Mouse (Mus musculus) bone marrow macrophage, adult 2 months (primary cell): ENCODE data around the gene Sall1. TPM values are rescaled to one million over a fixed set of nuclear protein-coding genes. Genes with fewer than 3 reads are reported as not detected.

ENCODE experiments used
- H3K27ac ChIP-seq: 2 replicates; pipeline ENCODE4 v1.5.1; 2012; ENCODE audit warnings: low read depth, low read length; ENCODE audit not compliant: insufficient read depth
- H3K4me1 ChIP-seq: 2 replicates; pipeline ENCODE4 v1.6.1; 2012; ENCODE audit warnings: low read length; ENCODE audit not compliant: control insufficient read depth, insufficient read depth
- H3K4me3 ChIP-seq: 2 replicates; pipeline ENCODE4 v1.5.1; 2012; ENCODE audit warnings: mild to moderate bottlenecking, low read length, moderate library complexity; ENCODE audit not compliant: insufficient read depth
- CTCF ChIP-seq: IDR thresholded peaks from 2 replicates; pipeline ENCODE4 v1.5.1; 2012; ENCODE audit warnings: low read depth, mild to moderate bottlenecking, low read length, moderate library complexity
- POLR2A ChIP-seq: IDR thresholded peaks from 2 replicates; pipeline ENCODE4 v1.6.1; 2012; ENCODE audit warnings: mild to moderate bottlenecking, low read depth, low read length, borderline replicate concordance
- polyA plus RNA-seq: library from polyadenylated mRNA; stranded (reverse); fragments of >200 nt; gene quantifications from 2 replicates; pipeline ENCODE4 v1.2.4, GENCODE M21; 2012; ENCODE audit not compliant: missing spikeins, insufficient read depth, insufficient read length

Sall1 gene
- polyA plus RNA-seq, 1 experiment, result not detected

DNA sequence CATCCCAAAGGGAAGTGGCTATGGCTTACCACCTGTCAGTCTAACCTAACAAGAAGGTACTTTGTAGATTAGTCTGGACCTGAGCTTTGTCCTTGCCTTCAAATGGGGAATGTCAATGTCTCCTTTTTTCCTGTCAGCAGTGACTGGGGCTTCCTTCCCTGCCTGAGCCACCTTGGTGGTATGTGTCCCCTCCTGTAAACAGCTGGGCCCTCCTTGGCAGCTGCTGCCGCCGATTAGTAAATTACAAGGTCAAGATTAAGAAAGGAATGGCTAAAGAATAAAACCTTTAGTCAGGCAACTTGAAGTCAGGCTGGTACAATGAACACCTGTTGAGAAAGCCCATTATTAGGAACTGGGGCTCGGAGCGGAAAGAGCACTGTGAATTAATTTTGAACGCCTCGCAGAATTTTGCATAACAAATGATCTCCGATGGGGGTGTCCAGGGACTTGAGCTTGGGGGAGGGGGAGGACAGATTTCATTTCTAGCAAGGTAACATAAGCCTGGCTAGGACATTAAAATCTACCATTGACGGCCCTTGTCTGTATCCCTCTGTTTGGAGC, 40.5 kb downstream of the Sall1 start:
- H3K27ac ChIP-seq, result no peak overlapping the region
- no peak overlapping the region for H3K4me3 ChIP-seq
- H3K4me1 ChIP-seq, result no peaks in the 10 kb centered on the region
- TF ChIP-seq CTCF, result no peak
- no peak for TF ChIP-seq POLR2A

DNA sequence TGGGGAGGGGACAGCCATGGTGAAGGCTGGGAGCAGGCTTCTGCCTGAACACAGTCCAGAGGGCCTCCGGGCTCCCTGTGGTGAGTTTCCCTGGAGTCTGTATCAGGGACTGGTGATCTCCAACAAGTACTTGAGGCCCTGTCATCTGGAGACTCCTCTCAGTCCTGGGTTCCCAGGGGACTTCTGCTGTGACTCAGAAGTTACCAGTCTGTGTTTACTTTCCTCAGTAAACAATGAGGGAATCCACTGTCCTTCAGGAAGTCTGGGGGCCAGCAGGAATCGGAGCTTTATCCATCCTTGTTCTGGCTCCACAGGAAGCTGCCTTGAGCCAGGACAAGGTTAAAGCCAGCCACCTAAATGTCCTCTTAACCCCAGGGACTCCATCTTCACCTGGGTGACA, 41.8 kb downstream of the Sall1 start:
- H3K4me1 ChIP-seq, result no peaks in the 10 kb centered on the region
- no peak overlapping the region for H3K27ac ChIP-seq
- TF ChIP-seq POLR2A (no peak), CTCF (no peak)
- H3K4me3 ChIP-seq, result no peak overlapping the region

DNA sequence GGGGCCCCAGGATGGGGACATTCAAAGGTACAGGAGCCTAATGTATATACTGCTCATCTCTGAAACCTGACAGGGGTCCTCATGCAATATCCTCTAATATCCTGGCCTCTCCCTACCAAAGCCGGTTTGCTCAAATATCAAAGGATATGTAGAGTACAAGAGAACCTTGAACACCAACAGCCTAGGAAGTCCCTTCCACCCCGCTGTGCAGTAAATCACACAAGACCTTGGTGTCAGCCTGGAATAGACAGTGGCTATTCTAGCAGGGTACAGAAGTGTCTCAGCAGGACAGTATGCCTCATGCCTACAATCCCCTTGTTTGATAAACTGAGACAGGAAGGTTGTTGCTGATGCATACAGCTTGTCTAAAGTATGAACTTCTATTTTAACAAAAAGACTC, 46.7 kb downstream of the Sall1 start:
- Histone ChIP-seq H3K27ac (no peak overlapping the region), H3K4me1 (no peaks in the 10 kb centered on the region), H3K4me3 (no peak overlapping the region)
- TF ChIP-seq CTCF (no peak), POLR2A (no peak)

DNA sequence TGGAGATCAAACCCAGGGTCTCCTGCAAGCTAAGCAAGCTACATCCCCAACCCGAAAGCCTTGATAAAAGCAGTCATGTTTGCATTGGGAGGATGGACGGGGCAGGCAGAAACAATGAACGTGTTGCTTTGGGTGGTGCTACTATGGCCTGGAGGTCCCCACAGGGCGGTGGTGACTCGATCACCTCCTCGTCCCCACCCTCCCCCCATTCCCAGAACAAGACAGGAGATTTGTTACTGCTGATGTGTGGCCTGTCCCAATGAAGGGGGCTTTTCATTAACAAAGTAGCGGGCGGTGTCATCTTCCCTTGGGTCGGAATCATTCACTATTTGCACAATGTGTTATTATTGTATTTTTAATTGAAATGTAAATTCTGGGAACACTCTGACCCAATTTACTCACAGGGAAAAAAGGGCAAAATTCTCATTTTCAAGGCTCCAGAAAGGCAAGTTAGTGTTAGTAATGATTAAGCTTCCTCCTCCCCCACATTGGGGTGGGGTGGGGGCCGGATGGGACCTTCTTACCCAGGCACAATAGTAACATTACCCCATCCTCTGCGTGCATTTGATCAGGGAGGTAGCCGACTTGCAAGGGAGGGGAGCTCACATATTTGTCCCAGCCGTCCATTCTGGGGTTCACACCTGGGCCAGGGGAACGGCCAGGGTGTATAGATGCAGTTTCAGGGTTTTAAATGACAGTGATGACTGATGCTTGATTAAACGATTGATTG, 52.0 kb downstream of the Sall1 start:
- Histone ChIP-seq H3K4me3 (no peak overlapping the region), H3K4me1 (no peaks in the 10 kb centered on the region), H3K27ac (no peak overlapping the region)
- TF ChIP-seq CTCF (no peak), POLR2A (no peak)

DNA sequence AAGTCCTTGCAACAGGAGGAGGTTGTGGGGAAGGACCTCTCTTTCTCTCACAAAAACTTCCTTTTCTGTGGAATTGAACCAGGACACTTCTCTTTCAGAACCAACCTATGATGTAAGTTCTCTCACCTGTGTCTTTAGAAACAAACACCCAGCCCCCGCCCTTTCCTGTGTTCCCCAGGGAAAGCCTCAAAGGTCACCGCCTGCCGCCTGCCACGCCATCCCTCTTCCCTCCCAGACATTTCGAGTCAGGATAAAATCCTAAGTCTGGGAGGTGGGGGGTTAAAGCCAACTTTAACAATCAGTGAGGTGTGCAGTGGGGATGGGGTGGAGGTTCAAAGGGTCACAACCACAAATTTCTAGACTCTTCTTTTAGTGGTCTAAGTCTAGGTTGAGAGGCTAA, 52.8 kb downstream of the Sall1 start:
- Histone ChIP-seq H3K4me1 (no peaks in the 10 kb centered on the region), H3K4me3 (no peak overlapping the region), H3K27ac (no peak overlapping the region)
- TF ChIP-seq POLR2A, result no peak
- no peak for TF ChIP-seq CTCF

DNA sequence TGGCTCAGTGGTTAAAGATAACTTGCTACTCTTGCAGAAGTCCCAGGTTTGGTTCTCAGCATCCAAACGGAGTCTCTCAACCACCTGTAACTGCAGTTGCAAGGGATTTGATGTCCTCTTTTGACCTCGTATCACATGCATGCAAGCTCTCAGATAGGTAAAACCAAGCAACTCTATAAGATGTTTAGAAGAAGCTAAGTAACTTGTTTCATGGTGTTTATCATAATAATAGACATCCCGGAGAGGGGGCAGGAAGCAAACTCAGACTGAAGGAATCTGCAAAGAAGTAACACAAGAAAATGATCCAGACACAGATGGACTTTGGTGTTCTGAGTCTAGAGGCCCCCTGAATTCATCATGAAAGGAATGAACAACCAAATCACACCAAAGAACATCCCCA, 55.0 kb downstream of the Sall1 start:
- TF ChIP-seq POLR2A (no peak), CTCF (no peak)
- no peak overlapping the region for H3K4me3 ChIP-seq
- H3K4me1 ChIP-seq, result no peaks in the 10 kb centered on the region
- no peak overlapping the region for H3K27ac ChIP-seq

DNA sequence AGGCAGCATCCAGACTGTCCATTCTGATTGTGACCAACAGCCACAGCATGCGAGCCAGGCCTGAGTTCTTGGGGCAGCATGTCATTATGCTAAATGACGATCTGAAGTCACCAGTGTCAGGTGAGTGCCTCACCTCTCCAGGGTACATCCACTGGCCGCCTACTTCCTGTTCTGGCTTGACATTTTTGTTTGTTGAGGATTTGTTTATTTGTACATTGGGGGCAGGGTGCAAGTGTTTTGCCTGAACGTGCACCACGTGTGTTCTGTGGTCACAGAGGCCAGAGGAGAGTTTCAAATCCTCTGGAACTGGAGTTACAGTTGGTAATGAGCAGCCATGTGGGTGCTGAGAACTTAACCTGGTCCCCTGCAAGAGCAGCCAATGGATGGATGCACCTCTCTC, 60.5 kb downstream of the Sall1 start:
- no peak overlapping the region for H3K27ac ChIP-seq
- H3K4me1 ChIP-seq, result no peaks in the 10 kb centered on the region
- TF ChIP-seq CTCF (no peak), POLR2A (no peak)
- no peak overlapping the region for H3K4me3 ChIP-seq
